Mouse (Mus musculus) stomach, postnatal 0 days (tissue): Measurements from ENCODE around the gene Jmjd6. TPM values are rescaled to one million over a fixed set of nuclear protein-coding genes. Genes with fewer than 3 reads are reported as not detected.

Experiments
- ATAC-seq: fragments of 200-750 bp; cut with Nextera tagmentation; 2 replicates; pipeline ENCODE4 v1.8.0; 2017; ENCODE audit not compliant: low FRiP score, low TSS enrichment
- DNase-seq: peaks from one replicate; pipeline ENCODE4 v3.0.0-alpha.2; 2016; ENCODE audit warnings: low spot score
- H3K27ac ChIP-seq: fragments of 300-500 bp; sonication (generic); replicated peaks from 2 replicates; pipeline ENCODE4 v1.5.1; 2014; ENCODE audit warnings: mild to moderate bottlenecking, control low read depth
- H3K27me3 ChIP-seq: fragments of 300-500 bp; sonication (generic); 2 replicates; pipeline ENCODE4 v1.6.1; 2014; ENCODE audit warnings: low read length; ENCODE audit not compliant: control insufficient read depth, insufficient read depth
- H3K36me3 ChIP-seq: fragments of 300-500 bp; sonication (generic); 2 replicates; pipeline ENCODE4 v1.6.1; 2014; ENCODE audit warnings: low read length, mixed read lengths; ENCODE audit not compliant: control insufficient read depth, insufficient read depth
- H3K4me1 ChIP-seq: fragments of 300-500 bp; sonication (generic); replicated peaks from 2 replicates; pipeline ENCODE4 v1.6.1; 2014; ENCODE audit warnings: antibody characterized with exemption; ENCODE audit not compliant: control insufficient read depth, insufficient read depth
- H3K4me2 ChIP-seq: fragments of 300-500 bp; sonication (generic); replicated peaks from 2 replicates; pipeline ENCODE4 v1.6.1; 2014; ENCODE audit warnings: low read depth, mild to moderate bottlenecking, control low read depth, moderate library complexity
- H3K4me3 ChIP-seq: fragments of 300-500 bp; sonication (generic); 2 replicates; pipeline ENCODE4 v1.5.1; 2014; ENCODE audit warnings: low read depth, low read length, control low read depth
- H3K9ac ChIP-seq: fragments of 300-500 bp; sonication (generic); 2 replicates; pipeline ENCODE4 v1.6.1; 2014; ENCODE audit warnings: mild to moderate bottlenecking, low read length, control low read depth, mixed read lengths
- H3K9me3 ChIP-seq: fragments of 300-500 bp; sonication (generic); 2 replicates; pipeline ENCODE4 v1.6.1; 2016; ENCODE audit warnings: low read length; ENCODE audit not compliant: control insufficient read depth
- CTCF ChIP-seq: IDR thresholded peaks from 2 replicates; pipeline ENCODE4 v1.5.1; 2016; ENCODE audit warnings: antibody characterized with exemption, low read depth, mild to moderate bottlenecking, moderate library complexity
- EP300 ChIP-seq: optimal IDR thresholded peaks from 2 replicates; pipeline ENCODE3; 2016; ENCODE audit warnings: antibody characterized with exemption
- WGBS: fragments of 180-500 bp; shearing (Covaris S2); extraction: QIAGEN DNeasy Blood & Tissue Kit; methylation state at CpG from one replicate; pipeline ENCODE4 v1.1.7; 2014; 5-methylcytosine and 5-hydroxymethylcytosine counted together
- polyA plus RNA-seq: library from polyadenylated mRNA; unstranded; fragments of >200 nt; fragmentation: Nextera tagmentation; extraction: Ambion mirVana; gene quantifications from 2 replicates; pipeline ENCODE4 v1.2.1, GENCODE M21; 2015

Gene Jmjd6
- polyA plus RNA-seq, 1 experiment from 2014 or later, result 31.8 TPM

DNA sequence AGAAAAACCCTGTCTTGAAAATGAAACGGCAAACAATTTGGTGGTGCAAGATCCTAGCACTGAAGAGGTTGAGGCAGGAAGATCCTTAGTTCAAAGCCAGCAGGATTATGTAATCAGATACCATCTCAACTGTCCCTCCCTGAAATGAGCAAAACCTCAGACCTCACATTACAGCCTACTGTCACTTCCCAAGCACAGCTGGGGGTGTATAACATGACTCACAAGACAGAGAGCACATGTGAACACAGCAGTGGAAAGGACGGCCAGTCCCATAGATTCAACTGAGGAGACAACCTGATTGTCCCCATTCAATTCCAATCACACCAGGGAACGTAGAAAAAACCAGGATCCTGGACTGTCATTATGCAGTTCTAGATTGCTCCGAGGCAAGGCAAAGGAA is 7.0 kb downstream of the Jmjd6 start:
- H3K27me3 ChIP-seq, result no peaks in the 10 kb centered on the region
- peaks cover 3% of the 10 kb centered on the region; the same call in 1 of the 2 replicates for H3K4me1 ChIP-seq
- 84% methylated on average over 4 of the region's 4 CpGs for WGBS
- no peak for TF ChIP-seq EP300
- H3K4me2 ChIP-seq, result no peak overlapping the region
- DNase-seq (no peak), ATAC-seq (no peak)
- no peak overlapping the region for H3K9ac ChIP-seq
- H3K4me3 ChIP-seq, result no peak overlapping the region
- H3K27ac ChIP-seq, result no peak overlapping the region
- H3K36me3 ChIP-seq, result peaks cover 27% of the 10 kb centered on the region
- no peaks in the 10 kb centered on the region for H3K9me3 ChIP-seq

DNA sequence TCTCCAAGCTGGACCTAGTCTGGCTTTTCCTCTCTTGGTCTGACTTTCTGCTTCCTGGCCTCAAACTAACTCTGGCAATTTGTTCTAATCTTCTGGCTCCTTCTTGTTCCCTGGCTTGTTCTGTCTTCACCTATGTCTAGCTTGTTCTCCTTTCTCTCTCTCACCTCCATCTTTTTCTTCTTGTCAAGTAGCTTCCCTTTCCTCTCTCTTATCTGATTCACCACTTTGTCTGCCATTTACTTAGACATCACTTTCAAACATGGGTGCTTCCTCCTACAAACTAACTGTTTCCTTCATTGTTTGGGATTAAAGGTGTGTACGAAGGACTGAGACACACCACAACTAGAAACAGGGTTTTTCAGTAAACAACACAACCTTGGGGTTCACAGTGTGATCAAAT is 8.3 kb downstream of the Jmjd6 start:
- H3K4me1 ChIP-seq, result no peaks in the 10 kb centered on the region
- peaks cover 26% of the 10 kb centered on the region for H3K36me3 ChIP-seq
- H3K9ac ChIP-seq, result no peak overlapping the region
- no peak for DNase-seq
- H3K9me3 ChIP-seq, result no peaks in the 10 kb centered on the region
- WGBS, result 94% methylated on average over 1 of the region's 1 CpGs
- TF ChIP-seq CTCF, result no peak
- no peak for TF ChIP-seq EP300
- H3K27me3 ChIP-seq, result no peaks in the 10 kb centered on the region
- H3K4me2 ChIP-seq, result no peak overlapping the region
- H3K4me3 ChIP-seq, result no peak overlapping the region
- no peak overlapping the region for H3K27ac ChIP-seq
- no peak for ATAC-seq

DNA sequence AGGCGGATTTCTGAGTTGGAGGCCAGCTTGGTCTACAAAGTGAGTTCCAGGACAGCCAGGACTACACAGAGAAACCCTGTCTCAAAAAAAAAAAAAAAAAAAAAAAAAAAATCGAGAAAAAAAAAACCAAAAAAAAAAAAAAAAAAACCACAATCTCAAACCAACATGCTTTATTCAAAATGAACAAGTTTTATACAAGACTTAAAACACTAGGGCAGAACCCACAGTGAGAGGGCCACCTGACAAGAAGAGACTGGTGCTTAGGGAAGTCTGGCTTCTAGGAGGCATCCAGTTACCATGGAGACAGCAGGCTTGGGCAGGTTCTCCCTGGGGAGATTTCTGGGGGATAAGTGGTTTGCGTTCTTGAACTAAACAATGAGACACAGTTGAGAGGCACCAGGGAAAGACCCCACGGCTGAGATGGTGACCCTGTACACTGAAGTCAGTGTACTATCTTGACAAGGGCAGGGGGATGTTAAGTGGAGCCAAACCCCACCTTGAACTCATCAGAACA is 11.0 kb downstream of the Jmjd6 start:
- Histone ChIP-seq H3K9ac (no peak overlapping the region), H3K9me3 (no peaks in the 10 kb centered on the region), H3K36me3 (peaks cover 13% of the 10 kb centered on the region), H3K4me1 (no peaks in the 10 kb centered on the region), H3K27me3 (no peaks in the 10 kb centered on the region), H3K27ac (no peak overlapping the region), H3K4me3 (no peak overlapping the region), H3K4me2 (no peak overlapping the region)
- ATAC-seq (no peak), DNase-seq (no peak)
- no peak for TF ChIP-seq EP300
- TF ChIP-seq CTCF, result no peak
- 21% methylated on average over 4 of the region's 4 CpGs for WGBS

DNA sequence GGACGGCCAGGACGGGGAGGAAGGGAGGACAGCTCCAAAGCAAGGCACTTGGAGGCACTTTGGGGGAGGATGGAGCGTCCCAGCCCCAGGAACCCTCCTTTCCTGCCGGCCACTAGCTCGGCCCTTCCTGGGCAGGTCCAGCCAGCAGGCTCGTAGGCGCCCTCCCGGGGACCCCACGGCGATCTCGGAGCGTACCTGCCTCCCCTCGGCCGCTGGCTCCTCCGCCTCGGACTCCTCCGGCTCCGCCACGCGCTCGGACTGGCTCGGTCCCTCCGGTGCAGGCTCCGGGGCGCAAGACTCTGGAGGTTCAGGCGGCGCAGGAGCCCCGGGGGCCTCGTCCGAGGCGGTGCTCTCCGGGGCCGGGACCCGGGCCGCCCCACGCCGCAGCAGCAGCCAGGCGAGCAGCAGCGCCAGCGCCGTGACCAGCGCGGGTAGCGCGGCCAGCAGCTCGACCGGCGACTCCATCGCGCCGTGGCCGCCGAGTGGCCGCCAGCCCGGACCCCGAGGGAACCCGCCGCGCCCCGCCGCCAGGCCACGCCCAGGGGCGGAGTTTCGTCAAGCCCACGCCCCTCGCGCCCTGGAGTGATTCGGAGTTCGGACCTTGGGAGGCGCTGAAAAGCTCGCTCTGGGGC is 15.6 kb downstream of the Jmjd6 start, which contains the start of gene Mxra7:
TSS of gene Mxra7 (minus strand) at position 513 of the 632 bp plus-strand sequence.
- Histone ChIP-seq H3K27me3 (no peaks in the 10 kb centered on the region), H3K27ac (peak within 1 kb of the TSS; percentile 85), H3K4me3 (peak within 1 kb of the TSS; percentile 62), H3K4me1 (peaks cover 3% of the 10 kb centered on the region), H3K9ac (peak within 1 kb of the TSS; percentile 84), H3K4me2 (peak within 1 kb of the TSS; percentile 77), H3K9me3 (no peaks in the 10 kb centered on the region), H3K36me3 (no peaks in the 10 kb centered on the region)
- WGBS, result 1% methylated on average over 59 of the region's 71 CpGs
- ATAC-seq (peak; percentile 67; the same call in 1 of the 2 replicates), DNase-seq (peak; percentile 78)
- TF ChIP-seq EP300 (no peak), CTCF (no peak)

DNA sequence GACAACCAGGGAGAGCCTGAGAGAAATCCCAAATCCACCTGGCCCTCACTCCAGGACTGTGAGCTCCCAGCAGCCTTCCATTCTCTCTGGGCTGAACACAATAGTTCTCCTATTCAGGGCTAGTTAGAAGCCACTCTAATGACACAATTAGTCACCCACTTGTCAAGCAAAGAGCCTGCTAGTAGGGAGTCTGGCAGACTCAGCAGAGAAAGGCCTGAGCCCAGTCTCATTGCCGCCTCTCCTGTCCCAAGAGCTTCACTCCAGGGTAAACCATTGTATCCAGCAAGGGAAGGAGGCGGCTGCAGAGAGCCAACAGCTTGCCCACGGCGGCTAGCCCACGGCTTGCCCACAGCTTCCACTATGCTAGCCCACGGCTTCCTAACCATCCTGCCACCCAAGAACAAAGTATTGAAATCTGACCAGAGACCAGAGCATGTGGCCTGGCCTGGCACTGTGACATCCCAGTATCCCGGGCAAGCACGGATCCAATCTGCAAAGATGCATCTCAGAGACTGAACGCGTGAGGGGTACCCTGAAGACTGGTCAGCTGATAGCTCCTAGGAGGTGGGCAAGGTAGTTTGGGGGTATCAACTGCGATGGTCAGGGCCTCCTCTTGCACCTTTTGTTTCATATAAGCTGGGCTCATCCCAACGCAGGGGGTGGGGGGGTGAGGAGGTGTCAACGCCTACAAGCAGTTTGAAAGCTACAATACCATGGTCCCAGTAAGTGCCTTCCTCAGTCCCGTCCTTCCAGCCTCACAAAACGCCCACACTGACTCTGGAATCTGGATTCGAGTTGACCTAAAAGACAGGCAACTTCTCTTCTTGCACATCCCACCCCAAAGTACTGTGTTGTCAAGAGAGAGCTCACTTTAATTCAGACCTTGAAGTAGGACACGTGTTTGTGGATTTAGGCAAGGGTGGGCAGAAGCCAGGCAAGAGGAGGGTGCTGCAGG is 16.4 kb downstream of the Jmjd6 start:
- H3K9ac ChIP-seq, result peak overlapping the region; percentile 84
- 47% methylated on average over 17 of the region's 17 CpGs for WGBS
- H3K4me3 ChIP-seq, result peak overlapping the region; percentile 62
- H3K27me3 ChIP-seq, result no peaks in the 10 kb centered on the region
- H3K27ac ChIP-seq, result peak overlapping the region; percentile 85
- TF ChIP-seq CTCF (no peak), EP300 (no peak)
- peaks cover 3% of the 10 kb centered on the region for H3K4me1 ChIP-seq
- H3K36me3 ChIP-seq, result no peaks in the 10 kb centered on the region
- ATAC-seq (no peak), DNase-seq (no peak)
- H3K9me3 ChIP-seq, result no peaks in the 10 kb centered on the region
- H3K4me2 ChIP-seq, result peak overlapping the region; percentile 77
